Mouse (Mus musculus): ENCODE results near the gene Car11. TPM values are rescaled to one million over a fixed set of nuclear protein-coding genes. Genes with fewer than 3 reads are reported as not detected.

Car11 gene
- polyA plus RNA-seq, 1 experiment from 2014 or later = 8.0 TPM

DNA sequence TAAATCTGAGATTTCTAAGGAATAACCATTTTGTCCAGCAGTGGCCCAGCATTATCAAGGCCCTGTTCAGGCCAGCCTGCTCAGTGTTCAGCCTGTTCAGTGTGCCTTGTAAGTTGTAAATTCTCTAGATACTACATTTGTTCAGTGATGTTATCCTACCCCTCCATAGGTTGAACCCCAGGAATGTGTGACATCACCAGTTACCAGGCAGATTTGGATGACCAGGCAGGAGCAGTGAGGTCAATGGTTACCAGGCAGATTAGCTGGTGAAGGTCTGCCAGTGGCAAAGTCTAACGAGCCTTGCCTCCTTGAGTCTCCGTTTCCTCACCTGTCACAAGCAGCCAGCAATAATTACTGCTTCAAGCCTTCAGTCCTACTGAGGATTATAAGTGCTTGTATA is 44.7 kb downstream of the Car11 start:
- no peaks in the 10 kb centered on the region for H3K9me3 ChIP-seq (ENCODE audit: control insufficient read depth, low read length)
- ATAC-seq (ENCODE audit: insufficient number of reproducible peaks, insufficient read depth, low FRiP score, low read depth) = no peak
- H3K9ac ChIP-seq (ENCODE audit: low read length) = no peak overlapping the region
- no peaks in the 10 kb centered on the region for H3K27me3 ChIP-seq (ENCODE audit: control insufficient read depth, insufficient read depth, low read length)
- H3K36me3 ChIP-seq (ENCODE audit: control insufficient read depth, insufficient read depth, low read length) = no peaks in the 10 kb centered on the region
- no peak overlapping the region for H3K4me3 ChIP-seq (ENCODE audit: control insufficient read depth in 1 of 2, insufficient read depth in 1 of 2, low read depth in 1 of 2, low read length in 2 of 2)
- no peak overlapping the region for H3K27ac ChIP-seq (replicated peaks in 1 of 2; ENCODE audit: control insufficient read depth in 1 of 2, insufficient read depth in 1 of 2, low read depth in 2 of 2, low read length in 2 of 2)
- no peak overlapping the region for H3K4me2 ChIP-seq (ENCODE audit: low read length)
- WGBS = 23% methylated on average over 2 of the region's 2 CpGs
- peaks cover 5 to 9% of the 10 kb centered on the region in 2 experiments; a peak in 2 of 4 replicates for H3K4me1 ChIP-seq (ENCODE audit: control insufficient read depth in 2 of 2, insufficient read depth in 2 of 2, low read length in 2 of 2)

DNA sequence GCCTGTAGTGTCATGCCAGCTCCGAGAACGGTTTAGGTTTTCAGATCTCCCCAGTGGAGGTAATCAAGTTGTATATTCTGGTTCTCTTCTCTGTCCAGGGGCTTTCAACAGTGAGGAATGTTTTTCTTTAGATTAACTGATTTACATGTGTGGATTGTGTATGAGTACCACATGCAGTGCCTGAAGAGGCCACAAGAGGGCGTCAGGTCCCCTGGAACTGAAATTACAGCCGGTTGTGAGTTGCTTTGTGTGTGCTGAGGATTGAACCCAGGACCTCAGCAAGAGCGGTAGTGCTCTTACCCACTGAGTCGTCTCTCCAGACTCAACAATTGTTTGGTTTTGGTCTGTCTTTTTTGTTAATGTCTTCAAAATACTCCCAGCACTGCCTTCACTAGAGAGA is 46.9 kb downstream of the Car11 start:
- H3K9ac ChIP-seq (ENCODE audit: low read length) = no peak overlapping the region
- H3K4me3 ChIP-seq (ENCODE audit: control insufficient read depth in 1 of 2, insufficient read depth in 1 of 2, low read depth in 1 of 2, low read length in 2 of 2) = no peak overlapping the region
- no peak for ATAC-seq (ENCODE audit: insufficient number of reproducible peaks, insufficient read depth, low FRiP score, low read depth)
- no peaks in the 10 kb centered on the region for H3K9me3 ChIP-seq (ENCODE audit: control insufficient read depth, low read length)
- H3K4me1 ChIP-seq (ENCODE audit: control insufficient read depth in 2 of 2, insufficient read depth in 2 of 2, low read length in 2 of 2) = peaks cover 9 to 10% of the 10 kb centered on the region in 2 experiments; a peak in 3 of 4 replicates
- no peak overlapping the region for H3K4me2 ChIP-seq (ENCODE audit: low read length)
- WGBS = 57% methylated on average over 6 of the region's 6 CpGs
- H3K27me3 ChIP-seq (ENCODE audit: control insufficient read depth, insufficient read depth, low read length) = no peaks in the 10 kb centered on the region
- H3K27ac ChIP-seq (replicated peaks in 1 of 2; ENCODE audit: control insufficient read depth in 1 of 2, insufficient read depth in 1 of 2, low read depth in 2 of 2, low read length in 2 of 2) = no peak overlapping the region
- H3K36me3 ChIP-seq (ENCODE audit: control insufficient read depth, insufficient read depth, low read length) = no peaks in the 10 kb centered on the region

DNA sequence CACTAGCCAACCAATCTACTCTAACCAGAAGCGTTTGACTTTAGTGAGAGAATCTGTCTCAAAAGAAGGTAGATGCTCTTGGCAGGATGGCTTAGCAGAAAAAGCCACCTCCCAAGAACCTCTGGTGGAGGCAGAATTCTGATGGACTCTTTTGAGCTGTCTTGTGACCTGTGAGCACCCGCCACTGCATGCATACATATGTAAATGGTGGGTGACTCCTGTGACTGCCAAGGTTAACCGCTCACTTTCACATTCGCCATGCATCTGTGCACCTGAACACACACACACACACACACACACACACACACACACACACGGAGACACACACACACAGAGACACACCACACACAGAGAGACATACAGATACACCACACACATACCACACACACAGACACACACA is 47.8 kb downstream of the Car11 start:
- no peak for ATAC-seq (ENCODE audit: insufficient number of reproducible peaks, insufficient read depth, low FRiP score, low read depth)
- H3K4me3 ChIP-seq (ENCODE audit: control insufficient read depth in 1 of 2, insufficient read depth in 1 of 2, low read depth in 1 of 2, low read length in 2 of 2) = no peak overlapping the region
- no peaks in the 10 kb centered on the region for H3K9me3 ChIP-seq (ENCODE audit: control insufficient read depth, low read length)
- 88% methylated on average over 5 of the region's 5 CpGs for WGBS
- no peak overlapping the region for H3K4me2 ChIP-seq (ENCODE audit: low read length)
- H3K4me1 ChIP-seq (ENCODE audit: control insufficient read depth in 2 of 2, insufficient read depth in 2 of 2, low read length in 2 of 2) = peaks cover 7 to 9% of the 10 kb centered on the region in 2 experiments; a peak in 3 of 4 replicates
- H3K27me3 ChIP-seq (ENCODE audit: control insufficient read depth, insufficient read depth, low read length) = no peaks in the 10 kb centered on the region
- H3K27ac ChIP-seq (replicated peaks in 1 of 2; ENCODE audit: control insufficient read depth in 1 of 2, insufficient read depth in 1 of 2, low read depth in 2 of 2, low read length in 2 of 2) = no peak overlapping the region
- no peak overlapping the region for H3K9ac ChIP-seq (ENCODE audit: low read length)
- no peaks in the 10 kb centered on the region for H3K36me3 ChIP-seq (ENCODE audit: control insufficient read depth, insufficient read depth, low read length)

DNA sequence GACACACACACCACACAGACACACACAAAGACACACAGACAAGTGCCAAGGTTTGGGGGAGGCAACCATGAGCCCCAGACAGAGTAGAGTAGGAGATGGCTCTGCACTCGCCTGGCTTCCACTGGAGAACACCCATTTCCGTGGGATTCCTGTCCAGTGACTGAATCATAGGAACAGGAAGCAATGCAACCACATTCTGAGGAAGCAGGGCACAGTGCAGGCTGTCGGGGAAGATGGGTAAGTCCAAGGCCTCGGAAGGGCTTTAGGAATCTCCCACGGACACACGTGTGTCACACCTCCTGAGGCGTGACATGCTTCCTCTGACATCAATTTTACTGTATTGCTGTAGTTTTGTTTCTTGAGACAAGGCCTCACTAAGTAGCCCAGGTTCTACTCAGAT is 48.5 kb downstream of the Car11 start:
- no peak for ATAC-seq (ENCODE audit: insufficient number of reproducible peaks, insufficient read depth, low FRiP score, low read depth)
- Histone ChIP-seq H3K27me3 (ENCODE audit: control insufficient read depth, insufficient read depth, low read length) (no peaks in the 10 kb centered on the region), H3K9ac (ENCODE audit: low read length) (no peak overlapping the region), H3K4me3 (ENCODE audit: control insufficient read depth in 1 of 2, insufficient read depth in 1 of 2, low read depth in 1 of 2, low read length in 2 of 2) (no peak overlapping the region), H3K27ac (replicated peaks in 1 of 2; ENCODE audit: control insufficient read depth in 1 of 2, insufficient read depth in 1 of 2, low read depth in 2 of 2, low read length in 2 of 2) (no peak overlapping the region), H3K9me3 (ENCODE audit: control insufficient read depth, low read length) (no peaks in the 10 kb centered on the region), H3K4me2 (ENCODE audit: low read length) (no peak overlapping the region), H3K36me3 (ENCODE audit: control insufficient read depth, insufficient read depth, low read length) (no peaks in the 10 kb centered on the region), H3K4me1 (ENCODE audit: control insufficient read depth in 2 of 2, insufficient read depth in 2 of 2, low read length in 2 of 2) (peaks cover 7 to 9% of the 10 kb centered on the region in 2 experiments; a peak in 3 of 4 replicates)
- WGBS = 67% methylated on average over 7 of the region's 7 CpGs

DNA sequence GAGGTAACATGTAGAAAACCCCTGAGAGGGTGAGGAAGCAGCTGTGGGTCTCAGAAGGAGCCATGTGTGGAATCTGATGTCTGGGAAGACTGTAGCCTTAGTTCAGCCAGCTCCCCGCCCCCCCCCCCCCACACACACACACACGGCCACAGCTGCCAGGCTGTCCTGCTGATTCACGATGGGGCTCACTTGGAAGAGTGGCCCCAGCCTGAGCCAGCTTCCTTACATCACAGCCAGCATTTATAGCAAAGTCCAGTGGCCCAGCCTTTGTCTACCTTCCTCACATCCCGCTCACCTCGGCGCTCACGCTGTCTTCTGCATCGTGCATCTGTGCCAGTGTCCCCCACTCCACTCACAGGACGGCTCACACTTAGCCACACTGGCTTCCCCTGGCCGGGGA is 49.8 kb downstream of the Car11 start:
- no peaks in the 10 kb centered on the region for H3K9me3 ChIP-seq (ENCODE audit: control insufficient read depth, low read length)
- no peak overlapping the region for H3K4me3 ChIP-seq (ENCODE audit: control insufficient read depth in 1 of 2, insufficient read depth in 1 of 2, low read depth in 1 of 2, low read length in 2 of 2)
- no peak for ATAC-seq (ENCODE audit: insufficient number of reproducible peaks, insufficient read depth, low FRiP score, low read depth)
- H3K27me3 ChIP-seq (ENCODE audit: control insufficient read depth, insufficient read depth, low read length) = no peaks in the 10 kb centered on the region
- no peak overlapping the region for H3K9ac ChIP-seq (ENCODE audit: low read length)
- H3K4me1 ChIP-seq (ENCODE audit: control insufficient read depth in 2 of 2, insufficient read depth in 2 of 2, low read length in 2 of 2) = peaks cover 7 to 9% of the 10 kb centered on the region in 2 experiments; a peak in 3 of 4 replicates
- H3K27ac ChIP-seq (replicated peaks in 1 of 2; ENCODE audit: control insufficient read depth in 1 of 2, insufficient read depth in 1 of 2, low read depth in 2 of 2, low read length in 2 of 2) = no peak overlapping the region
- H3K36me3 ChIP-seq (ENCODE audit: control insufficient read depth, insufficient read depth, low read length) = no peaks in the 10 kb centered on the region
- 41% methylated on average over 9 of the region's 10 CpGs for WGBS
- no peak overlapping the region for H3K4me2 ChIP-seq (ENCODE audit: low read length)

DNA sequence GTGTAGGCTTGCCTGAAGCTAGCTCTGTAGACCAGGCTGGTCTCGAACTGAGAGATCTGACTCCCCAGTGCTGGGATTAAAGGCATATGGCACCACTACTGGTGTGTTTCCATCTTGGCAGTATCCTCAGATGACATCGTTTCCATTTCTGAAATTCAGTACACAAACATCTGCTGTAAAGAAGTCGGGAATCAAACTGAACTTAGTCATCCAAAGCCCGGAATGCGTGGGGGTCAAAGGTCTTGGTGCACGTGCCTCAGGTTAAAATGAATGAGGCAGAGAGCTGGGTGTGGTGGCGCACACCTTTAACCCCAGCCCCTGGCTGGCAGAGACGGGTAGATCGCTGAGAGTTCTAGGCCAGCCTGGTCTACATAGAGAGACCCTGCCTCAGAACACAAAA is 50.5 kb downstream of the Car11 start:
- H3K9ac ChIP-seq (ENCODE audit: low read length) = no peak overlapping the region
- WGBS = 83% methylated on average over 9 of the region's 9 CpGs
- no peaks in the 10 kb centered on the region for H3K27me3 ChIP-seq (ENCODE audit: control insufficient read depth, insufficient read depth, low read length)
- no peak overlapping the region for H3K27ac ChIP-seq (replicated peaks in 1 of 2; ENCODE audit: control insufficient read depth in 1 of 2, insufficient read depth in 1 of 2, low read depth in 2 of 2, low read length in 2 of 2)
- H3K9me3 ChIP-seq (ENCODE audit: control insufficient read depth, low read length) = no peaks in the 10 kb centered on the region
- ATAC-seq (ENCODE audit: insufficient number of reproducible peaks, insufficient read depth, low FRiP score, low read depth) = no peak
- peaks cover 7 to 9% of the 10 kb centered on the region in 2 experiments; a peak in 3 of 4 replicates for H3K4me1 ChIP-seq (ENCODE audit: control insufficient read depth in 2 of 2, insufficient read depth in 2 of 2, low read length in 2 of 2)
- H3K36me3 ChIP-seq (ENCODE audit: control insufficient read depth, insufficient read depth, low read length) = no peaks in the 10 kb centered on the region
- no peak overlapping the region for H3K4me2 ChIP-seq (ENCODE audit: low read length)
- no peak overlapping the region for H3K4me3 ChIP-seq (ENCODE audit: control insufficient read depth in 1 of 2, insufficient read depth in 1 of 2, low read depth in 1 of 2, low read length in 2 of 2)

Other genes with a start within 250 kb of the Car11 start
- gene Ftl1, start 240.0 kb upstream of the Car11 start, polyA plus RNA-seq (2014; fragmentation: Nextera tagmentation; extraction: Ambion mirVana) = 3,513 and 3,606 TPM in 2 replicates
- 89.9 and 102 TPM in 2 replicates for gene Bax, start 232.9 kb upstream of the Car11 start, polyA plus RNA-seq (2014; fragmentation: Nextera tagmentation; extraction: Ambion mirVana)
- gene Tulp2, start 218.0 kb upstream of the Car11 start, polyA plus RNA-seq (2014; fragmentation: Nextera tagmentation; extraction: Ambion mirVana) = 0.42 and 0.71 TPM in 2 replicates
- not detected in 2 replicates for gene Gm45808, start 213.0 kb upstream of the Car11 start, polyA plus RNA-seq (2014; fragmentation: Nextera tagmentation; extraction: Ambion mirVana)
- gene Dhdh, start 211.0 kb upstream of the Car11 start, polyA plus RNA-seq (2014; fragmentation: Nextera tagmentation; extraction: Ambion mirVana) = 5.2 and 5.7 TPM in 2 replicates
- gene Nucb1, start 189.4 kb upstream of the Car11 start, polyA plus RNA-seq (2014; fragmentation: Nextera tagmentation; extraction: Ambion mirVana) = 159 and 160 TPM in 2 replicates
- 20.5 and 23.3 TPM in 2 replicates for gene Ppp1r15a, start 173.6 kb upstream of the Car11 start, polyA plus RNA-seq (2014; fragmentation: Nextera tagmentation; extraction: Ambion mirVana)
- gene Plekha4, start 173.5 kb upstream of the Car11 start, polyA plus RNA-seq (2014; fragmentation: Nextera tagmentation; extraction: Ambion mirVana) = 0.80 and 1.2 TPM in 2 replicates
- 0.20 and 0.26 TPM in 2 replicates for gene Hsd17b14, start 144.9 kb upstream of the Car11 start, polyA plus RNA-seq (2014; fragmentation: Nextera tagmentation; extraction: Ambion mirVana)
- gene Bcat2, start 129.7 kb upstream of the Car11 start, polyA plus RNA-seq (2014; fragmentation: Nextera tagmentation; extraction: Ambion mirVana) = 66.0 and 72.0 TPM in 2 replicates
- not detected in 2 replicates for gene Fgf21, start 84.4 kb upstream of the Car11 start, polyA plus RNA-seq (2014; fragmentation: Nextera tagmentation; extraction: Ambion mirVana)
- 0.07 TPM in 1 of 2 replicates, not detected in the other for gene Fut1, start 82.6 kb upstream of the Car11 start, polyA plus RNA-seq (2014; fragmentation: Nextera tagmentation; extraction: Ambion mirVana)
- gene Izumo1, start 78.0 kb upstream of the Car11 start, polyA plus RNA-seq (2014; fragmentation: Nextera tagmentation; extraction: Ambion mirVana) = 0.23 and 0.41 TPM in 2 replicates
- gene Rasip1, start 72.4 kb upstream of the Car11 start, polyA plus RNA-seq (2014; fragmentation: Nextera tagmentation; extraction: Ambion mirVana) = 22.4 and 24.3 TPM in 2 replicates
- 6.2 and 7.6 TPM in 2 replicates for gene Mamstr, start 59.9 kb upstream of the Car11 start, polyA plus RNA-seq (2014; fragmentation: Nextera tagmentation; extraction: Ambion mirVana)
- gene Fut2, start 33.4 kb upstream of the Car11 start, polyA plus RNA-seq (2014; fragmentation: Nextera tagmentation; extraction: Ambion mirVana) = 2.4 and 2.7 TPM in 2 replicates
- not detected in 2 replicates for gene Ntn5, start 15.8 kb upstream of the Car11 start, polyA plus RNA-seq (2014; fragmentation: Nextera tagmentation; extraction: Ambion mirVana)
- gene Sec1, start 5.4 kb upstream of the Car11 start, polyA plus RNA-seq (2014; fragmentation: Nextera tagmentation; extraction: Ambion mirVana) = 0.28 and 0.41 TPM in 2 replicates
- 4.5 and 7.3 TPM in 2 replicates for gene Dbp, start 5.2 kb downstream of the Car11 start, polyA plus RNA-seq (2014; fragmentation: Nextera tagmentation; extraction: Ambion mirVana)
- 666 and 743 TPM in 2 replicates for gene Rpl18, start 15.6 kb downstream of the Car11 start, polyA plus RNA-seq (2014; fragmentation: Nextera tagmentation; extraction: Ambion mirVana)
- gene Sphk2, start 18.2 kb downstream of the Car11 start, polyA plus RNA-seq (2014; fragmentation: Nextera tagmentation; extraction: Ambion mirVana) = 11.9 and 12.5 TPM in 2 replicates
- gene Fam83e, start 21.4 kb downstream of the Car11 start, polyA plus RNA-seq (2014; fragmentation: Nextera tagmentation; extraction: Ambion mirVana) = 0.16 and 0.31 TPM in 2 replicates
- not detected in 2 replicates for gene Spaca4, start 26.0 kb downstream of the Car11 start, polyA plus RNA-seq (2014; fragmentation: Nextera tagmentation; extraction: Ambion mirVana)
- gene Lmtk3, start 83.9 kb downstream of the Car11 start, polyA plus RNA-seq (2014; fragmentation: Nextera tagmentation; extraction: Ambion mirVana) = 0.31 and 1.1 TPM in 2 replicates
- gene Sult2b1, start 84.8 kb downstream of the Car11 start, polyA plus RNA-seq (2014; fragmentation: Nextera tagmentation; extraction: Ambion mirVana) = 0.30 and 0.81 TPM in 2 replicates
- gene Cyth2, start 114.7 kb downstream of the Car11 start, polyA plus RNA-seq (2014; fragmentation: Nextera tagmentation; extraction: Ambion mirVana) = 88.6 and 89.7 TPM in 2 replicates
- 0.26 and 0.78 TPM in 2 replicates for gene Kcnj14, start 124.9 kb downstream of the Car11 start, polyA plus RNA-seq (2014; fragmentation: Nextera tagmentation; extraction: Ambion mirVana)
- 33.5 and 36.2 TPM in 2 replicates for gene Grwd1, start 131.1 kb downstream of the Car11 start, polyA plus RNA-seq (2014; fragmentation: Nextera tagmentation; extraction: Ambion mirVana)
- gene Kdelr1, start 172.9 kb downstream of the Car11 start, polyA plus RNA-seq (2014; fragmentation: Nextera tagmentation; extraction: Ambion mirVana) = 85.7 and 125 TPM in 2 replicates
- gene Grin2d, start 178.5 kb downstream of the Car11 start, polyA plus RNA-seq (2014; fragmentation: Nextera tagmentation; extraction: Ambion mirVana) = 0.12 and 0.15 TPM in 2 replicates
- 0.86 and 1.5 TPM in 2 replicates for gene Syngr4, start 196.9 kb downstream of the Car11 start, polyA plus RNA-seq (2014; fragmentation: Nextera tagmentation; extraction: Ambion mirVana)
- 5.1 and 8.7 TPM in 2 replicates for gene Tmem143, start 197.1 kb downstream of the Car11 start, polyA plus RNA-seq (2014; fragmentation: Nextera tagmentation; extraction: Ambion mirVana)
- 76.6 and 90.5 TPM in 2 replicates for gene Emp3, start 221.6 kb downstream of the Car11 start, polyA plus RNA-seq (2014; fragmentation: Nextera tagmentation; extraction: Ambion mirVana)
- gene Ccdc114, start 224.2 kb downstream of the Car11 start, polyA plus RNA-seq (2014; fragmentation: Nextera tagmentation; extraction: Ambion mirVana) = 2.4 and 2.7 TPM in 2 replicates

Measured in heart, embryonic 14.5 days (tissue).